Mouse (Mus musculus) megakaryocyte, embryonic 14.5 days (primary cell): ENCODE results near the gene Cxcl10.

Experiments used
- FLI1 ChIP-seq: IDR thresholded peaks from 2 replicates; pipeline ENCODE4 v1.6.1; 2012; ENCODE audit warnings: low read length, inconsistent platforms, mixed read lengths
- GATA1 ChIP-seq: IDR thresholded peaks from 3 replicates; pipeline ENCODE4 v1.6.1; 2012; ENCODE audit warnings: mixed read lengths, low read length, inconsistent platforms, borderline replicate concordance

DNA sequence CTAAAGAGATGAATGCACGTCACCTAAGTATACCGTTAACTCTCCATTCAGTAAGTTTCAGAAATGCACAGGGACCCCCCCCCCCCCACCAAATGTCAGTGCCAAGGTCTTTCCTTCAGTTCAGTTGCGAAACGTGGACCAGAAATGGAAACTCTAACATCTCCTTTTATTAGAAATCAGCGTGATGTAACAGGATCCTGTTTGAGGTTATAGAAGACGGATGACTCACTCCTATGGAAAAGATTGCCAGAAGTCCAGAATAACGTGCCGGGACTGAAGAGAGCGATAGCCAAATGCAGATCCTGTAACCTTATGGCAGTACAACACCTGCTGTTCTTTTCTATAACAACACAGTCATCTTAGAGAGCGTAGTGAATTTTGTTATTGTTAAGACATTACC lies 19.7 kb upstream of the Cxcl10 start:
- TF ChIP-seq GATA1: no peak
- no peak for TF ChIP-seq FLI1
